Mouse (Mus musculus) hematopoietic stem cell, adult 5-6 weeks (primary cell): ENCODE results near the gene Xpnpep2. TPM values are rescaled to one million over a fixed set of nuclear protein-coding genes. Genes with fewer than 3 reads are reported as not detected.

Experiments
- ATAC-seq, 2 experiments: fragments of 125-278 bp in 1 of 2; replicated peaks in 1 of 2; 2 replicates each; pipeline ENCODE4 v1.8.0; 2016 to 2017; ENCODE audit warnings: inconsistent platforms in 2 of 2, mild to moderate bottlenecking in 2 of 2, moderate number of reproducible peaks in 2 of 2, low read depth in 1 of 2, moderate TSS enrichment in 1 of 2; ENCODE audit not compliant: low FRiP score in 2 of 2, poor library complexity in 2 of 2, severe bottlenecking in 2 of 2, insufficient read depth in 1 of 2, low TSS enrichment in 1 of 2
- total RNA-seq: library from RNA; stranded (forward); fragments of 172-1452, 232-1000 nt; gene quantifications from 2 replicates; pipeline ENCODE4 v1.2.3, GENCODE M21; 2017

Xpnpep2 gene
- total RNA-seq, 1 experiment from 2014 or later: 0.25 TPM

GRCm38 (mm10) chrX:48147226-48147625 lies 38.7 kb downstream of the Xpnpep2 start:
- ATAC-seq: no peak

GRCm38 (mm10) chrX:48147741-48148186 lies 39.2 kb downstream of the Xpnpep2 start:
- 0 out of 4 replicates have a peak, but pooled peaks have one; percentile 39 to 43 for ATAC-seq

- ATAC-seq: no peak
Measured at GRCm38 (mm10) chrX:48152106-48152505, 43.6 kb downstream of the Xpnpep2 start.

- ATAC-seq: peak; percentile 71 to 91
Measured at GRCm38 (mm10) chrX:48153414-48153813, 44.9 kb downstream of the Xpnpep2 start.

- no peak for ATAC-seq
Measured at GRCm38 (mm10) chrX:48153949-48154348, 45.4 kb downstream of the Xpnpep2 start.

GRCm38 (mm10) chrX:48155489-48155888 lies 47.0 kb downstream of the Xpnpep2 start:
- no peak for ATAC-seq

- ATAC-seq: no peak
Measured at GRCm38 (mm10) chrX:48157396-48157795, 48.9 kb downstream of the Xpnpep2 start.

GRCm38 (mm10) chrX:48158229-48158919 lies 49.8 kb downstream of the Xpnpep2 start:
- no peak for ATAC-seq

GRCm38 (mm10) chrX:48169892-48170291 lies 61.4 kb downstream of the Xpnpep2 start:
- no peak for ATAC-seq

GRCm38 (mm10) chrX:48170368-48170767 lies 61.8 kb downstream of the Xpnpep2 start:
- ATAC-seq: no peak

- no peak for ATAC-seq
Measured at GRCm38 (mm10) chrX:48181844-48182243, 73.3 kb downstream of the Xpnpep2 start.

GRCm38 (mm10) chrX:48184703-48185102 lies 76.2 kb downstream of the Xpnpep2 start:
- no peak for ATAC-seq

Other genes with a start within 250 kb of the Xpnpep2 start
- 1.2 and 2.8 TPM in 2 replicates for gene Smarca1, start 215.8 kb upstream of the Xpnpep2 start, total RNA-seq
- gene Ocrl, start 196.3 kb upstream of the Xpnpep2 start, total RNA-seq: 46.5 and 49.5 TPM in 2 replicates
- gene Apln, start 73.9 kb upstream of the Xpnpep2 start, total RNA-seq: 1.1 and 1.3 TPM in 2 replicates
- 126 and 139 TPM in 2 replicates for gene Sash3, start 37.7 kb downstream of the Xpnpep2 start, total RNA-seq
- gene Zdhhc9, start 100.2 kb downstream of the Xpnpep2 start, total RNA-seq: 7.8 and 8.8 TPM in 2 replicates
- 64.1 and 76.8 TPM in 2 replicates for gene Utp14a, start 148.1 kb downstream of the Xpnpep2 start, total RNA-seq
- 9.6 and 12.4 TPM in 2 replicates for gene Bcorl1, start 232.6 kb downstream of the Xpnpep2 start, total RNA-seq